Mouse (Mus musculus) cortical plate, adult 2 months (tissue): ENCODE measurements around the gene 4930583I09Rik.

ENCODE experiments used
- CTCF ChIP-seq: fragments of 200-500 bp; IDR thresholded peaks from 2 replicates; pipeline ENCODE4 v1.5.1; 2011; ENCODE audit warnings: mild to moderate bottlenecking, control low read depth, low read length; ENCODE audit not compliant: insufficient read depth; ENCODE audit errors: extremely low read depth
- POLR2A ChIP-seq: fragments of 200-500 bp; IDR thresholded peaks from 2 replicates; pipeline ENCODE4 v1.6.1; 2011; ENCODE audit warnings: mild to moderate bottlenecking, low read length, control low read depth; ENCODE audit not compliant: insufficient read depth; ENCODE audit errors: extremely low read depth

DNA sequence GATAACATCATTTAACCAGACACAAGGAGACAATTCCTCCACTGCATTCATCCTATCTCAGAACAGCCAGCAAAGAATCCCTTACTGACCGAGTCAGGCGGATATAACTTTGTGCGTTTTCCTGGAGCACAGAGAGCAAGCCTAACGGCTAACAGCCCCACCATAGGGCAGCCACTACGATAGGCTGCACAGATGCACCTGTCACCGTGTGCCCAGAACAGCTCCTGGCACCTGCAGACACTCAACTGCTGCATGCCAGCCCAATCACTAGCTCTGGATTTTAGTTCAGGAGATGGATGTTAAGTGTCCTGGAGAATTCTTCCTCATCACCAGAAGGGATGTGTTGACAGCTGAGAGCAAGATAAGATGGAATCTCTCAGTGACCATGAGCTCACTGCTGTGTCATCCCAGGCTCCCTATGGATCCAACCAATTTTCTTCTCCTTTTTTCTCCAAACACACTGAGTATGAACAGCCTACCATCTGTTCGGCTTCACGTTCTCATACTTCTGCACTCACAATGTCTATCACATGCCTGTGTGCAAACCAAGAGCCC lies 29.8 kb downstream of the 4930583I09Rik start:
- TF ChIP-seq CTCF (no peak), POLR2A (no peak)
